In genomic region chr10:91165850-91166249, GRCm38 (mm10) we compare ENCODE assay signal across 28 mouse cellular contexts. TPM values are rescaled to one million over a fixed set of nuclear protein-coding genes. Genes with fewer than 3 reads are reported as not detected.
DNase-seq lines count a peak whose midpoint lies in the region; ATAC-seq and TF ChIP-seq lines count a peak whose summit lies in the region.
"Had no signal": no experiment of that assay in that cellular context is flagged by ENCODE, and none has a peak within 500 bp of the region (broad histone marks: within the 10 kb centered on the region; RNA-seq: fewer than 3 reads in every experiment).

No protein-coding gene starts in this region.

- no peak overlapping the region; the same call in 1 of the 2 replicates for H3K4me2 ChIP-seq in heart, postnatal 0 days (ENCODE audit: low read depth, low read length)
- H3K4me2 ChIP-seq in liver, embryonic 16.5 days (ENCODE audit: low read depth, low read length): peak overlapping the region; percentile 24; the same call in 1 of the 2 replicates
- no peak overlapping the region for H3K4me2 ChIP-seq in liver, embryonic 11.5 days
- H3K4me2 ChIP-seq: embryonic facial prominence, embryonic 13.5 days; heart, embryonic 11.5 days; hindbrain, embryonic 14.5 days had no signal

- no peak overlapping the region for H3K9ac ChIP-seq in heart, postnatal 0 days (replicated peaks; ENCODE audit: low read depth, low read length)
- no peak overlapping the region for H3K9ac ChIP-seq in liver, embryonic 16.5 days (ENCODE audit: low read depth, low read length)
- no peak overlapping the region for H3K9ac ChIP-seq in liver, embryonic 11.5 days (ENCODE audit: low read depth, low read length)
- H3K9ac ChIP-seq: embryonic facial prominence, embryonic 13.5 days; forebrain, postnatal 0 days; hindbrain, embryonic 14.5 days had no signal

- no peaks in the 10 kb centered on the region for H3K9me3 ChIP-seq in heart, postnatal 0 days (replicated peaks; ENCODE audit: control insufficient read depth, low read length)
- no peaks in the 10 kb centered on the region for H3K9me3 ChIP-seq in heart, embryonic 10.5 days
- H3K9me3 ChIP-seq in liver, embryonic 16.5 days (replicated peaks; ENCODE audit: control insufficient read depth, low read length): no peaks in the 10 kb centered on the region
- no peaks in the 10 kb centered on the region for H3K9me3 ChIP-seq in liver, embryonic 11.5 days (ENCODE audit: control insufficient read depth, low read length)
- H3K9me3 ChIP-seq: embryonic facial prominence, embryonic 10.5 days; embryonic facial prominence, embryonic 13.5 days had no signal

- H3K27ac ChIP-seq in gastrocnemius, adult 2 months: peak overlapping the region; percentile 96
- H3K27ac ChIP-seq in heart, postnatal 0 days (ENCODE audit: low read depth): peak overlapping the region; percentile 86; the same call in 1 of the 2 replicates
- H3K27ac ChIP-seq in heart, embryonic 10.5 days: no peak overlapping the region
- H3K27ac ChIP-seq in liver, embryonic 16.5 days (ENCODE audit: low read length): no peak overlapping the region
- H3K27ac ChIP-seq in liver, embryonic 11.5 days (ENCODE audit: low read depth, low read length): no peak overlapping the region
- H3K27ac ChIP-seq: embryonic facial prominence, embryonic 10.5 days; embryonic facial prominence, embryonic 13.5 days; heart, adult 2 months; hindbrain, embryonic 14.5 days; hindbrain, postnatal 0 days had no signal

- no peak for ATAC-seq in heart, postnatal 0 days (ENCODE audit: insufficient read depth, low read depth)
- no peak for ATAC-seq in liver, embryonic 16.5 days (ENCODE audit: low read depth)
- ATAC-seq in liver, embryonic 11.5 days (replicated peaks; ENCODE audit: low FRiP score): no peak
- ATAC-seq: activated CD4-positive, CD25-positive, alpha-beta regulatory T cell, adult 4 months; forebrain, embryonic 14.5 days; forebrain, postnatal 0 days; hindbrain, postnatal 0 days; inflammation-experienced regulatory T-cells, adult 6 months; intestine, embryonic 16.5 days had no signal

- intact Hi-C loops in gastrocnemius, adult 2 months (cut with DNase I): no loop called here
- intact Hi-C loops in gastrocnemius, postnatal 36 days (cut with DNase I): loop anchor here (5.0 kb wide), 1 partner anchor 71 kb away; no protein-coding TSS in a partner anchor

- no peak for TF ChIP-seq EP300 in heart, postnatal 0 days (IDR thresholded peaks at IDR 0.05; ENCODE audit: low read depth)

- H3K27me3 ChIP-seq in heart, postnatal 0 days (ENCODE audit: control insufficient read depth, insufficient read depth, low read length): no peaks in the 10 kb centered on the region
- no peaks in the 10 kb centered on the region for H3K27me3 ChIP-seq in heart, embryonic 10.5 days (ENCODE audit: insufficient read depth, poor library complexity, severe bottlenecking)
- H3K27me3 ChIP-seq in liver, embryonic 16.5 days (ENCODE audit: control insufficient read depth, insufficient read depth, low read depth, low read length): no peaks in the 10 kb centered on the region
- no peaks in the 10 kb centered on the region for H3K27me3 ChIP-seq in liver, embryonic 11.5 days (replicated peaks; ENCODE audit: control insufficient read depth, insufficient read depth, low read length)
- H3K27me3 ChIP-seq: embryonic facial prominence, embryonic 13.5 days had no signal

- H3K4me1 ChIP-seq in heart, postnatal 0 days (ENCODE audit: control insufficient read depth, insufficient read depth): peaks cover 21% of the 10 kb centered on the region
- peaks cover 18% of the 10 kb centered on the region; the same call in 1 of the 2 replicates for H3K4me1 ChIP-seq in heart, embryonic 10.5 days
- peaks cover 37% of the 10 kb centered on the region for H3K4me1 ChIP-seq in liver, embryonic 16.5 days (ENCODE audit: control insufficient read depth, low read depth, low read length)
- H3K4me1 ChIP-seq in liver, embryonic 11.5 days (replicated peaks; ENCODE audit: control insufficient read depth, insufficient read depth, low read length): peaks cover 27% of the 10 kb centered on the region

- no peak for TF ChIP-seq CTCF in gastrocnemius, adult 2 months (IDR thresholded peaks at IDR 0.05)
- TF ChIP-seq CTCF in heart, postnatal 0 days (IDR thresholded peaks at IDR 0.05; ENCODE audit: low read depth): no peak

- H3K4me3 ChIP-seq in gastrocnemius, adult 2 months: no peak overlapping the region
- no peak overlapping the region for H3K4me3 ChIP-seq in heart, postnatal 0 days (ENCODE audit: low read depth, low read length)
- no peak overlapping the region for H3K4me3 ChIP-seq in heart, embryonic 10.5 days
- no peak overlapping the region for H3K4me3 ChIP-seq in liver, embryonic 16.5 days (ENCODE audit: low read depth, low read length)
- H3K4me3 ChIP-seq in liver, embryonic 11.5 days (ENCODE audit: low read depth, low read length): no peak overlapping the region
- H3K4me3 ChIP-seq: embryonic facial prominence, embryonic 10.5 days; embryonic facial prominence, embryonic 13.5 days; heart, adult 2 months had no signal

- peaks cover 41% of the 10 kb centered on the region for H3K36me3 ChIP-seq in heart, postnatal 0 days (replicated peaks; ENCODE audit: control insufficient read depth, insufficient read depth, low read length)
- H3K36me3 ChIP-seq in heart, embryonic 10.5 days: peaks cover 59% of the 10 kb centered on the region
- peaks cover 51% of the 10 kb centered on the region for H3K36me3 ChIP-seq in liver, embryonic 16.5 days (ENCODE audit: control insufficient read depth, insufficient read depth)
- peaks cover 47% of the 10 kb centered on the region for H3K36me3 ChIP-seq in liver, embryonic 11.5 days (ENCODE audit: control insufficient read depth, insufficient read depth, low read length)

- no peak for DNase-seq in gastrocnemius, adult 2 months
- no peak for DNase-seq in gastrocnemius, postnatal 36 days
- DNase-seq in heart, postnatal 0 days (ENCODE audit: low spot score): no peak
- DNase-seq in heart, embryonic 10.5 days (ENCODE audit: low spot score): no peak
- DNase-seq in liver, embryonic 11.5 days (ENCODE audit: low spot score): no peak
- no peak for DNase-seq in spleen, postnatal 36 days (ENCODE audit: low spot score in 2 of 2)
- DNase-seq: adrenal gland, adult 8-10 months; adrenal gland, postnatal 25 days; B cell, adult 2 months; cerebellum, adult 11-12 months; cerebellum, adult 8-10 months; cerebellum, postnatal 10 days; cerebellum, postnatal 36 days; embryo, embryonic 11 days; forebrain, postnatal 0 days; gastrocnemius, postnatal 25 days; heart, adult 2 months; heart, postnatal 4 days had no signal

RNA-seq across cellular contexts. Expression of gene Tmpo, which starts 15.3 kb away (rescaled TPM):
- total RNA-seq in gastrocnemius, adult 2 months (2021): 10 to 100 TPM; 62.2 to 83.0 TPM
- 10 to 100 TPM; 52.2 to 57.4 TPM for total RNA-seq in gastrocnemius, postnatal 36 days (2021)
- 114 and 219 TPM in 2 replicates for total RNA-seq in heart, postnatal 0 days (2014; rRNA removed; ENCODE audit: low replicate concordance)
- 61.6 and 62.8 TPM in 2 replicates for polyA plus RNA-seq in heart, postnatal 0 days (2015; fragmentation: Nextera tagmentation; extraction: Ambion mirVana)
- polyA plus RNA-seq in heart, embryonic 10.5 days (2016; fragmentation: Nextera tagmentation; extraction: Ambion mirVana): 142 and 192 TPM in 2 replicates
- 99.2 and 101 TPM in 2 replicates for polyA plus RNA-seq in liver, embryonic 16.5 days (2015; fragmentation: Nextera tagmentation; extraction: Ambion mirVana)
- polyA plus RNA-seq in liver, embryonic 11.5 days (2014; fragmentation: Nextera tagmentation; extraction: Ambion mirVana): 207 and 219 TPM in 2 replicates

RNA-seq across cellular contexts. Expression of gene Slc25a3, which starts 42.0 kb away (rescaled TPM):
- total RNA-seq in gastrocnemius, adult 2 months (2021): 1,000 to 10,000 TPM; 1,080 to 1,363 TPM
- total RNA-seq in gastrocnemius, postnatal 36 days (2021): 1,000 to 10,000 TPM; 1,123 to 1,124 TPM
- total RNA-seq in heart, postnatal 0 days (2014; rRNA removed; ENCODE audit: low replicate concordance): 1,527 and 1,847 TPM in 2 replicates
- 2,043 and 2,050 TPM in 2 replicates for polyA plus RNA-seq in heart, postnatal 0 days (2015; fragmentation: Nextera tagmentation; extraction: Ambion mirVana)
- 602 and 803 TPM in 2 replicates for polyA plus RNA-seq in heart, embryonic 10.5 days (2016; fragmentation: Nextera tagmentation; extraction: Ambion mirVana)
- 184 and 186 TPM in 2 replicates for polyA plus RNA-seq in liver, embryonic 16.5 days (2015; fragmentation: Nextera tagmentation; extraction: Ambion mirVana)
- polyA plus RNA-seq in liver, embryonic 11.5 days (2014; fragmentation: Nextera tagmentation; extraction: Ambion mirVana): 481 and 504 TPM in 2 replicates

Comparison
In these comparisons a context has a peak if more than half of its experiments do, and no peak if none do; other contexts are left out.
1. H3K27ac ChIP-seq: peak in gastrocnemius, adult 2 months (single experiment) and heart, postnatal 0 days (single experiment); none in heart, embryonic 10.5 days (single experiment), liver, embryonic 16.5 days (single experiment) and liver, embryonic 11.5 days (single experiment).